Mouse (Mus musculus): ENCODE results near the gene Tspan31.

DNA sequence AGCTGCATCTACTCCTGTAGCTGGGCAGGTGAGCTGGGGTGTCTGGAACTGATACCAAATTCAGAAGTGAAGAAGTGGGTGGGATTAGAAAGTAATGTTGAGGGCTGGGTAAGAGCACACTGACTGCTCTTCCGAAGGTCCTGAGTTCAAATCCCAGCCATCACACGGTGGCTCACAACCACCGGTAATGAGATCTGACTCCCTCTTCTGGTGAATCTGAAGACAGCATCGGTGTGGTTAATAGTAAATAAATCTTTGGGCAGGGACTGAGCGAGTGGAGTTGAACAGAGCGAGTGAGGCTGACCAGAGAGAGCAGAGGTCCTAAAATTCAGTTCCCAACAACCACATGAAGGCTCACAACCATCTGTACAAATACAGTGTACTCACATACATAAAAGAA, 15.6 kb upstream of the Tspan31 start:
- TF ChIP-seq CTCF (IDR thresholded peaks at IDR 0.05) (no peak; the same call in 1 of the 2 replicates), EP300 (IDR thresholded peaks at IDR 0.05) (no peak)
